Mouse (Mus musculus): Measurements from ENCODE around the gene Thsd7b.

The Thsd7b gene

GRCm38 (mm10) chr1:129519751-129520150 lies 246.6 kb downstream of the Thsd7b start:
- no peak for DNase-seq (ENCODE audit: low read depth)

GRCm38 (mm10) chr1:129526967-129527366 lies 253.9 kb downstream of the Thsd7b start:
- no peak for DNase-seq (ENCODE audit: low read depth)

GRCm38 (mm10) chr1:129532206-129532605 lies 259.1 kb downstream of the Thsd7b start:
- DNase-seq (ENCODE audit: low read depth) = no peak

DNA sequence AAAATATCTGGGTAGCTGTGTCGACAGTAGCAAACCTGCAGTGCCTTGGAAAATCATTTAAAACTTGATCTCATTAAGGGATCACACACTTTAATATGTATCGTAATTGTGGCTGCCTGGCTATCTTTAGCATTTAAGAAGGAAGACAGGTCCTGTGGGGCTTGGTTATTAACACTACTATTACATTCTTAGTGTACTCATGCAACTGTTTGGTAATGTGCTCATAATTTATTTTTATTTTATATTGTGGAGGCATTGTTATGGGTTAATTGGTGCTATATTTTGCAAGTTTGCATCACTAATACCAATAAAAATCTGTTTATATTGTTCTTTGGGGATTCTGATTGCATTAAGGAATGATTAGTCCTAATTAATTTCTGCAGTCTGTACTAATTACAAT lies 265.4 kb downstream of the Thsd7b start:
- DNase-seq (ENCODE audit: low read depth) = no peak

- DNase-seq (ENCODE audit: low read depth) = no peak
These were observed 265.9 kb downstream of the Thsd7b start for GRCm38 (mm10) chr1:129538970-129539369.

- DNase-seq (ENCODE audit: low read depth) = no peak
These were observed 267.6 kb downstream of the Thsd7b start for GRCm38 (mm10) chr1:129540751-129541150.

GRCm38 (mm10) chr1:129542563-129543146 lies 269.6 kb downstream of the Thsd7b start:
- DNase-seq (ENCODE audit: low read depth) = no peak

DNA sequence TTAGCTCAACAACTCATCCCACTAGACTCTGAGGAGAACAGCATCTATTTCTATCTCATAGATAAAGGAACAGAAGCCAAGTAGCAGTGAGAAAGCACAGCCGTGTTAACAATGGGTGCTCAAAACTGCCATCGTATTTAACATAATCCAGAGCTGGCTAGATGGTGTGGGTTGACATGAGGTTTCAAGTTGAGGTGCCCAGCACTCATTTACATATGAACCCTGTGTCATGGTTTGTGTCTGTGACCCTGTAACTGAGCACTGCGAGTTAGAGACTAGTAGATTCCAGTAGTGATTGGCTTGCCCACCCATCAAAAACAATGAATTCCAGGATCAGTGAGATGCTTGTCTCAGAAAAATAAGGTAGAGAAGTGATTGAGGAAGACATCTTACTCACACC lies 270.1 kb downstream of the Thsd7b start:
- no peak for DNase-seq (ENCODE audit: low read depth)

DNA sequence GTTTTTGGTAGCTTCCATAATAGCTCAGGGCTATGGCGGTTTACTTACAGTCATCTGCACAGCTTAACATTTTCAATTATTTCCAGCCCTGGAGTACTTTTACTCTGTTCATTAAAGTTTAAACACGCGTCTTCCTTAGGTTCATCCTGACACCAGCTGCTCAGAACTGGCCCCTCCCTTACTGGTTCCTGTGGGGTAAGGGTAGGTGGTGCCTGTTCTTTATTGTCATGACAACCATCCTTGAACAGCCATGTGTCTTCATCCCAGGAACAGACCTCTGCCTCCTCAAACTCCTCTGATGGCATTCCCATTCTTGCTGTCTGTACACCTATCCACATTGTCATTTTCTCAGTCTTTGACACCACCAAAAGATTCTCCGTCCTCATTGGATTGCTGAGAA lies 285.0 kb downstream of the Thsd7b start:
- no peak for DNase-seq (ENCODE audit: low read depth)

- no peak for DNase-seq (ENCODE audit: low read depth)
These were observed 286.0 kb downstream of the Thsd7b start for GRCm38 (mm10) chr1:129559137-129559536.

DNA sequence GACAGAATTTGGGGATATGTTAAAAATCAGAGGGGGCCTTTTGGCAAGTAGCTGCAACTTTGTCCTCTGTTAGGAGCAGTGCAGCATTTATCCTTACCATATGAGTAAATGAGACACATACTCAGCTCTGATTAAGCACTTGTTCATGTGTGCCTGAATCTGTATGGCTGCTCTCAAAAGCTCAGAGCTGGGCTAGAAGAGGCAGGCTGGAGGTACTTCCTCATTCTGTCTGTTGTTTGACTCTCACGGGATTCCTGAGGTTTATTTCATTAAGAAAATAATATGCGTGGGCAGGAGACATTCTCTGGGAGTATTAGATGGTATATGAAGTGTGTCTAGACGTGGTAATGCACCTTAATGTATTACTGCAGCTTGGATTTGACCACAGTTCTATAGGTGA lies 286.7 kb downstream of the Thsd7b start:
- no peak for DNase-seq (ENCODE audit: low read depth)

DNA sequence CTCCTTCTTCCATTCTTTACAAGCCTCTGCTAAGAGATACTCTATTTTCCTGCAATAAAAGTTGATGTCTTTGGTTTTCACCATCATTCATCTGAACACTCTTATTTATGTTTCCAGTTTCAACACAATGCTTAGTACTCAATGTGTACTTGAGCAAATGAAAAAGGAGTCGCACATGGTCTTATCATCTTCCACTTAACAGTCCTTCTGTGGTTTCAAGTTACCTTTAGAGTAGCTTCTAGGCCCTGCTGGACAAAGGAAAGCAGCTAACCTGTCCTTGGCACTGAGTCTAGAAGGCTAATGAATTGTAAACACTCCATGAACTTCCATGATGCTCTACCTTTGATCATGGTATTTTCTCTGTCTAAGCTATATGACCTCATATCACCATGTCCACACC lies 289.6 kb downstream of the Thsd7b start:
- no peak for DNase-seq (ENCODE audit: low read depth)

DNA sequence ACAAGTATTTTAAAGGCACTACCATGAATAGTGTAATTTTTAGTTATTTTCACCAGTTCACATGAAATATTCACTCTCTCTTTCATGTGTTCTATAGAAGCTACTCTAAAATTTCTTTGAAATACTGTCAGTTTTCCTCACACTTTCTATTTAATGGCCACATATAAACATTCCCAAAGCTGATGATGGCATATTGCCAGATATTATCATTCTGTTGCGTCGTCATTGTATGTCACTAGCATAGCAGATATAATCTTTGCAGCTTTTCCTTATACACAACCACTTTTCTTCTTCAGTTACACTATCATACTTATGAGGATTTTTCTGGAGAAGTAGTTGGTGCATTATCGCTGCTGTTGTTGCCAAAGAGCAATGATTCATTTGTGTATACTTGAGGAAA lies 297.4 kb downstream of the Thsd7b start:
- DNase-seq (ENCODE audit: low read depth) = no peak

- DNase-seq (ENCODE audit: low read depth) = no peak
These were observed 306.9 kb downstream of the Thsd7b start for GRCm38 (mm10) chr1:129579955-129580354.

GRCm38 (mm10) chr1:129586635-129587034 lies 313.5 kb downstream of the Thsd7b start:
- no peak for DNase-seq (ENCODE audit: low read depth)

- no peak for DNase-seq (ENCODE audit: low read depth)
These were observed 316.4 kb downstream of the Thsd7b start for GRCm38 (mm10) chr1:129589366-129590002.

DNA sequence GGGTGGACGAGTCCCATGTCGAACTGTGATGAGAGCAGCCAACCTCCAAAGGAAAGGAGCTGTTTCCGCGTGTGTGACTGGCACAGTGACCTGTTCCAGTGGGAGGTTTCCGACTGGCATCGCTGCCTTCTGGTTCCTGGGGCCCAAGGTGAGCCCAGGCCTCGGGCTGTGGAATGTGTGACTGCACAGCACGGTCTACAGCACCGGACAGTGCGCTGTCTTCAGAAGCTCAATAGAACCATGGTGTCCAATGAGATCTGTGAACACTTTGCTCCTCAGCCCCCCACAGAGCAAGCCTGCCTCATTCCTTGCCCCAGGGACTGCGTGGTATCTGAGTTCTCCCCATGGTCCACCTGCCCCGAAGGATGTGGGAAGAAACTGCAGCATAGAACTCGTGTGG lies 322.3 kb downstream of the Thsd7b start:
- no peak for DNase-seq (ENCODE audit: low read depth)

DNA sequence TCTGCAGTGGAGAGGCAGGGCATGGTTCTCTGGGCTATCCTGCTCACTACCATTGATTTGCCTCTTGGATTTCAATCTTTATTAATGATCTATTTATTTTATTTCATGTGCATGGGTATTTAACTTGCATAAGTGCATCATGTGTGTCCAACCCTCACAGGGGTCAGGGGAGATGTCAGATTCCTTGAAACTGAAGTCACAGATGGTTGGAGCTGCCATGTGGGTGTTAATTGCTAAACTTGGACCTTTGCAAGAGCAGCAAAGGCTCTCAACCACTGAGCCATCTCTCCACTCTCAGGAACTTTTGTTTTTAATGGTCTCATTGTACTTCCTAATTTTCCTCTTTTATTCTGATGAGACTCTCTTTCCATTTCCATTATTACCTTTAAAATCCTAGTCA lies 327.8 kb downstream of the Thsd7b start:
- DNase-seq (ENCODE audit: low read depth) = no peak

- DNase-seq (ENCODE audit: low read depth) = no peak
These were observed 329.2 kb downstream of the Thsd7b start for GRCm38 (mm10) chr1:129602284-129602683.

GRCm38 (mm10) chr1:129608395-129608794 lies 335.3 kb downstream of the Thsd7b start:
- no peak for DNase-seq (ENCODE audit: low read depth)

DNA sequence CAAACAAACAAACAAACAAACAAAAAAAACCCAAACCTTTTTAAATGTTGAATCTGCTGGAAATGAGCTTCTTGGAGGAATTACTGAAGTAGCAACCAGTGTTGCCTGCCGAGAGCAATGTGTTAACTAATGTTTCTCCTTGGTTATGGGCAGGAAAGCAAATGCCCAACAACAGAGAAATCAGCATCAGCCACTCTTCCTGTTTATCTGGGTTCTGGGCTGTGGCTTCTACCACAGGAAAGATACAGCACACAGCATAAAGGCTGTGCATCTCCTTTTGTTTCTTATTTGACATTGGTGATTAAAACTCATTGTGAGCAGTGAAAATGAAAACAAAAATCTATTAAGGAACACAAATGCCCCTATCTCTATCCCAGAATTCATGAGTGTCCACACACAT lies 343.0 kb downstream of the Thsd7b start:
- DNase-seq (ENCODE audit: low read depth) = no peak

GRCm38 (mm10) chr1:129619440-129620301 lies 346.6 kb downstream of the Thsd7b start:
- no peak for DNase-seq (ENCODE audit: low read depth)

DNA sequence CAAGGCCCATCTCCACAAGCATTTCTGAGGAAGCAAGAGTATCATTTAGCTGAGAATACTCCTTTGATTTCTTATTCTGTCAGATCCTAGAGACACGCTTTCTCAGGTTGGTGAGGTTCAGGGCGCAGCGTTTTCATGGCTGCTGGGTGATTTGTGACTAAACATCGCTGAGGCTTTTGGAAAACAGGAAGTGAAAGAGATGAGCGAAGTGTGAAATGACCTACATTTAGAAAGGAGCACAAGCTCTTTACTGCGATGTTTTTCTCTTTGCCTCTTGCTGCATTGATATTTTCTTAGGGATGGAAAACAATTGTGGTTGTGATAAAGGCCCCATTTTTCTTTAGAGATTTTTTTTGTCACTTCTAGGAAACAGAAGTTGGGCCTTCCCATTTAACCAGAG lies 351.4 kb downstream of the Thsd7b start:
- no peak for DNase-seq (ENCODE audit: low read depth)
